Mouse (Mus musculus) MEL (cell line): ENCODE measurements at regions not wholly inside any gene's neighbourhood (a gene's known extent, or its start where the extent isn't known, plus 50 kb on each side); places are given as distances from the start of the nearest gene placed in this dataset.

Experiments used
- CTCF ChIP-seq, 3 experiments: IDR thresholded peaks in 2 of 3; conservative IDR thresholded peaks in 1 of 3; 2 replicates each; pipeline ENCODE4 v1.5.1; 2011 to 2012; ENCODE audit warnings: low read length in 3 of 3, low read depth in 2 of 3, mild to moderate bottlenecking in 2 of 3, improper control_type of control experiment in 1 of 3, inconsistent platforms in 1 of 3, mixed read lengths in 1 of 3, moderate library complexity in 1 of 3; ENCODE audit not compliant: control insufficient read depth in 1 of 3, insufficient read depth in 1 of 3, poor library complexity in 1 of 3, severe bottlenecking in 1 of 3
- MAFK ChIP-seq: IDR thresholded peaks from 2 replicates; pipeline ENCODE4 v1.6.1; 2011; ENCODE audit warnings: low read depth, mild to moderate bottlenecking, low read length, improper control_type of control experiment, borderline replicate concordance
- MYB ChIP-seq: IDR thresholded peaks from 2 replicates; pipeline ENCODE4 v1.6.1; 2011; ENCODE audit warnings: mild to moderate bottlenecking, low read depth, low read length, improper control_type of control experiment
- POLR2A ChIP-seq, 2 experiments: IDR thresholded peaks; 2 replicates each; pipeline ENCODE4 v1.6.1; 2011 to 2012; ENCODE audit warnings: low read length in 2 of 2, mild to moderate bottlenecking in 2 of 2, control low read depth in 1 of 2, improper control_type of control experiment in 1 of 2, low read depth in 1 of 2, moderate library complexity in 1 of 2; ENCODE audit not compliant: control insufficient read depth in 1 of 2, insufficient read depth in 1 of 2, poor library complexity in 1 of 2
- SMC3 ChIP-seq: IDR thresholded peaks from 2 replicates; pipeline ENCODE4 v1.6.1; 2011; ENCODE audit warnings: low read depth, low read length, improper control_type of control experiment
- TAL1 ChIP-seq: IDR thresholded peaks from 2 replicates; pipeline ENCODE4 v1.6.1; 2012; ENCODE audit warnings: mild to moderate bottlenecking, inconsistent platforms, low read length, moderate library complexity, mixed read lengths
- TCF12 ChIP-seq: IDR thresholded peaks from 2 replicates; pipeline ENCODE4 v1.6.1; 2014; ENCODE audit warnings: low read depth, mild to moderate bottlenecking, inconsistent platforms, low read length, improper control_type of control experiment, moderate library complexity
- USF1 ChIP-seq: IDR thresholded peaks from 2 replicates; pipeline ENCODE4 v1.6.1; 2014; ENCODE audit warnings: low read depth, mild to moderate bottlenecking, inconsistent platforms, low read length, improper control_type of control experiment, moderate library complexity
- ZC3H11A ChIP-seq: IDR thresholded peaks from 2 replicates; pipeline ENCODE4 v1.6.1; 2012; ENCODE audit warnings: low read depth, mild to moderate bottlenecking, inconsistent platforms, low read length, improper control_type of control experiment

DNA sequence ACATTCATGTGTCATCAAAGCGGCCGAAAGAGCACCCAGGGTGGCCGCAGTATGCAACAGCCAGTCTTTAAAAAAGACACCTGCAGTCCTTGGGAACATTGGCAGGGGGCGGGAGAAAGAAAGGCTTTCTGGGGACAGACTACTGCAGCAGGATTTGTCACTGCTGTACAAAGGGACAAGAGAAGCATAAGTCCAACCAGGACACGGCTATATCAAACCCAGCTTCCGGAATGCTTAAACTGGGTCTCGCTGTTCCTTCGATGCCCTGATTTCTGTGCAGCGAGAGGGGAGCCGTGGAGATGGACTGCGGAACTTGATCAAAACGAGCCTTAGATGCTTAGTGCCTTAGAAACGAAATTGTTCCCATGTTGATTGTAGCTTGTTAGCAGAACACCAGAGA is 97.7 kb upstream of the Ptprm start:
- TF ChIP-seq CTCF (IDR thresholded peaks at IDR 0.05 in 2 of 3, conservative IDR thresholded peaks at IDR 0.05 in 1 of 3; ENCODE audit: control insufficient read depth in 1 of 3, insufficient read depth in 1 of 3, low read depth in 2 of 3, low read length in 3 of 3, poor library complexity in 1 of 3, severe bottlenecking in 1 of 3): no peak
- no peak for TF ChIP-seq POLR2A (IDR thresholded peaks at IDR 0.05; ENCODE audit: control insufficient read depth in 1 of 2, insufficient read depth in 1 of 2, low read depth in 1 of 2, low read length in 2 of 2, poor library complexity in 1 of 2)
- TF ChIP-seq MYB: no peak
- TF ChIP-seq ZC3H11A: no peak
- TF ChIP-seq TCF12: no peak
- TF ChIP-seq USF1: no peak
- no peak for TF ChIP-seq TAL1
- no peak for TF ChIP-seq SMC3
- TF ChIP-seq MAFK: no peak
